Mouse (Mus musculus) retina, adult 2 months (tissue): Measurements from ENCODE around the gene Cep164.
A peak's percentile ranks its signal among the peaks of the same experiment; 100 is the strongest.
"Not testable (repeated sequence)": the region's sequence is repeated elsewhere in the genome, so short reads cannot be mapped to it uniquely, and the experiment has no call there.

ENCODE experiments used
- DNase-seq: peaks from one replicate; pipeline ENCODE4 v3.0.0-alpha.2; 2012; ENCODE audit warnings: low read depth, low spot score

Gene Cep164

GRCm38 (mm10) chr9:45788405-45788804 lies 40.1 kb downstream of the Cep164 start:
- no peak for DNase-seq

- no peak for DNase-seq
Measured at GRCm38 (mm10) chr9:45787547-45787946, 40.9 kb downstream of the Cep164 start.

GRCm38 (mm10) chr9:45787071-45787470 lies 41.4 kb downstream of the Cep164 start:
- DNase-seq = no peak

GRCm38 (mm10) chr9:45783249-45784069 lies 45.0 kb downstream of the Cep164 start:
- no peak for DNase-seq

GRCm38 (mm10) chr9:45779201-45779600 lies 49.3 kb downstream of the Cep164 start:
- no peak for DNase-seq

GRCm38 (mm10) chr9:45776176-45776575 lies 52.3 kb downstream of the Cep164 start:
- DNase-seq = not testable (repeated sequence)

- DNase-seq = no peak
Measured at GRCm38 (mm10) chr9:45774088-45774487, 54.4 kb downstream of the Cep164 start.

GRCm38 (mm10) chr9:45769596-45769995 lies 58.9 kb downstream of the Cep164 start:
- no peak for DNase-seq

- DNase-seq = no peak
Measured at GRCm38 (mm10) chr9:45768421-45768820, 60.1 kb downstream of the Cep164 start.

GRCm38 (mm10) chr9:45767155-45767554 lies 61.3 kb downstream of the Cep164 start:
- DNase-seq = no peak

GRCm38 (mm10) chr9:45766195-45766594 lies 62.3 kb downstream of the Cep164 start:
- DNase-seq = no peak

GRCm38 (mm10) chr9:45754452-45755091 lies 73.9 kb downstream of the Cep164 start:
- peak; percentile 60 for DNase-seq

- DNase-seq = no peak
Measured at GRCm38 (mm10) chr9:45749917-45750316, 78.6 kb downstream of the Cep164 start.

- no peak for DNase-seq
Measured at GRCm38 (mm10) chr9:45745451-45745850, 83.0 kb downstream of the Cep164 start.

GRCm38 (mm10) chr9:45740584-45740980 lies 87.9 kb downstream of the Cep164 start:
- DNase-seq = no peak

GRCm38 (mm10) chr9:45739702-45740583 lies 88.5 kb downstream of the Cep164 start:
- no peak for DNase-seq

GRCm38 (mm10) chr9:45739001-45739701 lies 89.3 kb downstream of the Cep164 start:
- no peak for DNase-seq

GRCm38 (mm10) chr9:45733246-45733645 lies 95.2 kb downstream of the Cep164 start:
- no peak for DNase-seq

GRCm38 (mm10) chr9:45731851-45732250 lies 96.6 kb downstream of the Cep164 start:
- DNase-seq = no peak

- DNase-seq = no peak
Measured at GRCm38 (mm10) chr9:45719997-45720396, 108.5 kb downstream of the Cep164 start.
